Mouse (Mus musculus) adrenal gland, postnatal 36 days (tissue): Measurements from ENCODE around the gene Rpl7l1. TPM values are rescaled to one million over a fixed set of nuclear protein-coding genes. Genes with fewer than 3 reads are reported as not detected.

Source experiments
- DNase-seq, 2 experiments: peaks; one replicate each; pipeline ENCODE4 v3.0.0; 2021; ENCODE audit warnings: mixed read lengths in 1 of 2
- total RNA-seq, 2 experiments: library from RNA; stranded (reverse); gene quantifications; 2 replicates each; pipeline ENCODE4 v1.2.3; 2021

Gene Rpl7l1
- total RNA-seq, 2 experiments from 2014 or later, result 89.0 to 97.3 TPM

- peak; percentile 47 to 65 for DNase-seq
These were observed 46.3 kb downstream of the Rpl7l1 start for GRCm38 (mm10) chr17:46736160-46736559.

DNA sequence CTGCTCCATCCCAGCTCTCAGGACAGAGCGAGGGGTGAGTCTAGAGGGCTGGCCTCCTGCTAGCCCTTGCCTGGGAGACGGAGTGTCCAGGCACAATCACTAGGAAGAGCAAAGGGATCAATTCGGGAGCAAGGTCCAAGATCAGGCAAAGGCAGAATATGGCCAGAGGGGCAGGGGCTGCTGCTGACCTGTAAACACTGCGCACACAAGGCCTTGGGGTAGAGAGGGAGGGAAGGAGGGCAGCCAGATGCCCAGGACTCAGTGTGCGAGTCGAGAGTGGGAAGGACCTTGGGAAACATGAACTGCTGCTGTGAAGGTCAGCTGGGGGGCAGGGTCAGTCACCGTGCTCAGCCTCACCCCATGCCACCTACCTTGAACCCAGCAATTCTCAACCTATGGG is 47.2 kb downstream of the Rpl7l1 start:
- DNase-seq, result no peak

- no peak for DNase-seq
These were observed 48.4 kb downstream of the Rpl7l1 start for GRCm38 (mm10) chr17:46734055-46734454.

GRCm38 (mm10) chr17:46728904-46729318 is 53.6 kb downstream of the Rpl7l1 start, which contains the start of gene Gnmt:
Gnmt (minus strand) TSS chr17:46729168.
- DNase-seq, result no peak

DNA sequence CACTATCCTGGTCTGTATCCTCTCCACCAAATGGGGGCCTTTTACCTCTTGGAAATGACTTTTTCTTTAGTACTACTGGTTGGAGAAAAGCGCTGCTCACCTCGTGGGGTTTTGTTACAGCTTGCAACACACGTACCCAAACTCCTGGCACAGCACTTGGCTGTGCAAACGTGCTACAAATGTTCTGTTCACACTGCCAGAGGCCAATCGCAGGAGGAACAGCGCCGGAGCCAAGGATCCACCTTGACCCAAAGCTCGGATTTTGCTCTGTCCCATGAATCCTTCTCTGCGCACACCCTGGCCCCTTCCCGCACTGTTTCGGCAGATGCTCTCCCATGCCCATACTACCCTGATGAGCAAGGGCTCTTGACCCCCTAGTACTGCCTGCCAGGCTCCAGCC is 54.0 kb downstream of the Rpl7l1 start:
- DNase-seq, result no peak

DNA sequence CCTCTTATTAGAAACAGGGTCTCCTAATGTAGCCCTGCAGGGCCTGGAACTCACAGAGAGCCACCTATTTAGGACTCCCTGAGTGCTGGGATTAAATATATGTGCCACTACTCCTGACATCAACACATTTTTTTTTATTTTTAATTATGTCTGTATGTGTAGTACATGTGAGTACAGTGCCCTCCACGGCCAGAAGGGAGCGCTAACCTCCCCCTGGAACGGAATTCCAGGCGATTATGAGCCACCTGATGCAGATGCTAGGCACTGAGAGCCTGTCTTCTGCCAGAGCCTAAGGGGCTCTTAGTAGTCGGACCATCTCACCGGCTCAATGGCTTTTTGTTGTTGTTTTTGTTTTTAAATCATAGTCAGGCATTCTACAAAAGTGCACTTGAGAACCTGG is 54.5 kb downstream of the Rpl7l1 start:
- peak in 1 of 2 experiments; percentile 49 for DNase-seq

- no peak for DNase-seq
These were observed 55.2 kb downstream of the Rpl7l1 start for GRCm38 (mm10) chr17:46727271-46727670.

DNA sequence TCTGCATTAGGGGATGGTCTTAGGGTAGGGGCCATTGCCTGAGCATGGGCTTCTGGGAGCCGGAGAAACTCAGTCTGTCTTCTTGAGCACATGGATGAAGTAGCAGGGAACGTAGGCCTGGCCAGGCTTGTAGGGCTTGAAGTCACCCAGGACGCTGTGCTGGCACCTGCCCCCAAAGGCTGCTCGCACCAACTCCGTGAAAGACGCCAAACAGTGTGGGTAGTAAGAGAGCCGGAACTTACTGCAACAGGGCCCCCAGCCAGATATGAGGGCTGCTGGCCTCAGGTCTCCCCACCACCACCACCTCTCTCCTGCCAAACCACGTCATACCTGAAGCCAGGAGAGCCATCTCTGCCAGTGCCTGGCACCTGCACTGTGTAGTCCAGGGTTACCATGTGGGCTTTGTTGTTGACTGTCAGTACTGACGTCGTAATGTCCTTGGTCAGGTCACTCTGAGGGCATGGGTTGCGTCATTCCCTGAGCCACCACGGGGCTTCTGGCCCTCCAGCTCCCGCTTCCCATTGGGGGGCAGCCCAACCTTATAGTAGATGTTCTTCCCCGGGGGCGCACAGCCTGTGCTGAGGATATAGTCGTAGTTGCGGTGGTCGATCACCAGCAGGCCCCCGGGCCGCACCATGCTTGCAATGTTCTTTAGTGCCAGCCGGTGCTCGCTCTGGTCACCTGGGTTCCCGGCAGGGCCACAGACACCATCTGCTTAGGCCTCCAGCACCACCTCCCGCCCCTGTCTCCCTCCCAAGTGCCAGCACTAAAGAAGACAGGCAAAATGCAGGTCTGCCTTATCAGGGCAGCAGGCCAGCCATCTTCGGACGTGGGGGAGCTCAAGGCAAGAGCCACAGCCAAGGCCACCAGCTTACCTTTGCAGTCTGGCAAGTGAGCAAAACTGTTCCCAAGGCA is 56.5 kb downstream of the Rpl7l1 start:
- DNase-seq, result no peak

- no peak for DNase-seq
These were observed 57.2 kb downstream of the Rpl7l1 start for GRCm38 (mm10) chr17:46725273-46725672.

GRCm38 (mm10) chr17:46724477-46725084 is 57.9 kb downstream of the Rpl7l1 start:
- no peak for DNase-seq

Other genes with a start within 250 kb of the Rpl7l1 start
- gene Cul9, start 236.3 kb downstream of the Rpl7l1 start, total RNA-seq, result 10 to 100 TPM; 21.5 to 25.5 TPM
- 10 to 100 TPM; 43.1 to 46.5 TPM for gene Srf, start 226.5 kb downstream of the Rpl7l1 start, total RNA-seq
- 10 to 100 TPM in 1 of 2 experiments, 1 to 10 TPM in 1; 6.8 to 11.7 TPM for gene Ptk7, start 153.2 kb downstream of the Rpl7l1 start, total RNA-seq
- gene Klc4, start 136.7 kb downstream of the Rpl7l1 start, total RNA-seq, result 10 to 100 TPM; 35.3 to 50.3 TPM
- 100 to 1,000 TPM in 1 of 2 experiments, 10 to 100 TPM in 1; 92.6 to 114 TPM for gene Mrpl2, start 136.4 kb downstream of the Rpl7l1 start, total RNA-seq
- gene Cul7, start 132.3 kb downstream of the Rpl7l1 start, total RNA-seq, result 10 to 100 TPM; 36.3 to 42.2 TPM
- gene Rrp36, start 108.3 kb downstream of the Rpl7l1 start, total RNA-seq, result 10 to 100 TPM; 23.8 to 30.4 TPM
- 100 to 1,000 TPM in 1 of 2 experiments, 10 to 100 TPM in 1; 94.2 to 104 TPM for gene Mea1, start 103.9 kb downstream of the Rpl7l1 start, total RNA-seq
- 10 to 100 TPM; 59.2 to 75.3 TPM for gene Klhdc3, start 101.8 kb downstream of the Rpl7l1 start, total RNA-seq
- gene Ppp2r5d, start 77.6 kb downstream of the Rpl7l1 start, total RNA-seq, result 10 to 100 TPM; 40.9 to 46.1 TPM
- 10 to 100 TPM; 59.3 to 64.9 TPM for gene Pex6, start 71.2 kb downstream of the Rpl7l1 start, total RNA-seq
- 1 to 10 TPM; 1.5 to 2.7 TPM for gene Gnmt, start 53.5 kb downstream of the Rpl7l1 start, total RNA-seq
- 10 to 100 TPM; 49.9 to 55.6 TPM for gene Cnpy3, start 30.5 kb downstream of the Rpl7l1 start, total RNA-seq
- not detected for gene Ptcra, start 19.0 kb downstream of the Rpl7l1 start, total RNA-seq
- 10 to 100 TPM; 54.1 to 96.1 TPM for gene 2310039H08Rik, start 10.0 kb downstream of the Rpl7l1 start, total RNA-seq
- gene Bicral, start 75.8 kb upstream of the Rpl7l1 start, total RNA-seq, result 10 to 100 TPM; 23.0 to 24.3 TPM
- gene Tbcc, start 108.0 kb upstream of the Rpl7l1 start, total RNA-seq, result 10 to 100 TPM; 20.9 to 21.9 TPM
- gene Prph2, start 127.8 kb upstream of the Rpl7l1 start, total RNA-seq, result not detected
- 10 to 100 TPM; 71.2 to 83.7 TPM for gene Ubr2, start 227.9 kb upstream of the Rpl7l1 start, total RNA-seq